Mouse (Mus musculus) hindbrain, postnatal 0 days (tissue): ENCODE data around the gene Mrgprh. TPM values are rescaled to one million over a fixed set of nuclear protein-coding genes. Genes with fewer than 3 reads are reported as not detected.
A peak's percentile ranks its signal among the peaks of the same experiment; 100 is the strongest.

Experiments
- ATAC-seq: fragments of 200-750 bp; cut with Nextera tagmentation; 2 replicates; pipeline ENCODE4 v1.8.0; 2017; ENCODE audit warnings: mild to moderate bottlenecking, moderate TSS enrichment, moderate library complexity
- DNase-seq: peaks from one replicate; pipeline ENCODE4 v3.0.0-alpha.2; 2015; ENCODE audit warnings: low spot score
- H3K27ac ChIP-seq: fragments of 300-500 bp; sonication (generic); 2 replicates; pipeline ENCODE4 v1.5.1; 2014; ENCODE audit warnings: mild to moderate bottlenecking
- H3K27me3 ChIP-seq: fragments of 300-500 bp; sonication (generic); 2 replicates; pipeline ENCODE4 v1.6.1; 2014; ENCODE audit warnings: low read length, mixed read lengths; ENCODE audit not compliant: insufficient read depth
- H3K36me3 ChIP-seq: fragments of 300-500 bp; sonication (generic); 2 replicates; pipeline ENCODE4 v1.6.1; 2014; ENCODE audit warnings: low read length, mixed read lengths; ENCODE audit not compliant: insufficient read depth
- H3K4me1 ChIP-seq: fragments of 300-500 bp; sonication (generic); 2 replicates; pipeline ENCODE4 v1.6.1; 2014; ENCODE audit warnings: antibody characterized with exemption, low read length, mixed read lengths; ENCODE audit not compliant: insufficient read depth
- H3K4me2 ChIP-seq: fragments of 300-500 bp; sonication (generic); 2 replicates; pipeline ENCODE4 v1.6.1; 2014; ENCODE audit warnings: low read depth, mild to moderate bottlenecking, low read length, moderate library complexity, mixed read lengths
- H3K4me3 ChIP-seq: fragments of 300-500 bp; sonication (generic); 2 replicates; pipeline ENCODE4 v1.5.1; 2014; ENCODE audit warnings: low read length
- H3K9ac ChIP-seq: fragments of 300-500 bp; sonication (generic); replicated peaks from 2 replicates; pipeline ENCODE4 v1.6.1; 2014; ENCODE audit warnings: mild to moderate bottlenecking, low read length, moderate library complexity, mixed read lengths
- H3K9me3 ChIP-seq: fragments of 300-500 bp; sonication (generic); 2 replicates; pipeline ENCODE4 v1.6.1; 2016; ENCODE audit warnings: low read length, mixed read lengths
- CTCF ChIP-seq: IDR thresholded peaks from 2 replicates; pipeline ENCODE4 v1.5.1; 2016; ENCODE audit warnings: antibody characterized with exemption, control low read depth, low read depth
- WGBS: fragments of 180-500 bp; shearing (Covaris S2); extraction: QIAGEN DNeasy Blood & Tissue Kit; methylation state at CpG from one replicate; pipeline ENCODE4 v1.1.7; 2014; 5-methylcytosine and 5-hydroxymethylcytosine counted together
- microRNA-seq, 2 experiments: library from miRNA; unstranded; fragments of <30 nt; microRNA quantifications; one replicate each; pipeline ENCODE4; 2016
- polyA plus RNA-seq: library from polyadenylated mRNA; unstranded; fragments of >200 nt; fragmentation: Nextera tagmentation; extraction: Ambion mirVana; gene quantifications from 2 replicates; pipeline ENCODE4 v1.2.1, GENCODE M21; 2015
- total RNA-seq: library from RNA; depleted of rRNA; stranded (reverse); fragments of >200 nt; gene quantifications from 2 replicates; pipeline ENCODE4 v1.2.3, GENCODE M21; 2014; rRNA removed

Mrgprh gene
- total and polyA plus RNA-seq, 2 experiments from 2014 or later: not detected

DNA sequence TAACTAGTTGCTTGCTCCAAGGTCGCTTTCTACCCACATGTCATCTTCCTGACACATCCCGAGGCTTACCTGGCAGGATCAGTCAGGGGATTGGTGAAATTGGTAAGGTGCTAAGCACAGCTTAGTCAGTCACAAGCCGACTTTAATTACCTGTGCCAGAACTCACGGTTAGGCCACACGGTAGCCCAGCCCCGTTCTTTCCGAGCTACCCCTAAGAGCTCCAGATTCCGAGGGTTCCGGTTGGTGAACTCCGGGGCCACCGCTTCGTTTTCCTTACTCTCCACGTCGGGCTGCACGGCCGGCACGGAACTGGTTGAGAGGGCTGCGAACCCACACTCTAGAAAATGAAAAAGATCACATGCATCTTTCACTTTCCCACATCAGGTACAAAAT lies 39.6 kb downstream of the Mrgprh start, which contains the start of gene Tcp1:
Tcp1 (plus strand) TSS at position 214 of the 393 bp plus-strand sequence.
- H3K36me3 ChIP-seq: peaks cover 32% of the 10 kb centered on the region
- ATAC-seq (peak; percentile 4; the same call in 1 of the 2 replicates), DNase-seq (peak; percentile 4)
- peak within 1 kb of the TSS; percentile 99 for H3K9ac ChIP-seq
- H3K4me1 ChIP-seq: 0 out of 2 replicates have a peak, but pooled peaks cover 6% of the 10 kb centered on the region
- WGBS: 1% methylated on average over 18 of the region's 18 CpGs
- peak within 1 kb of the TSS; percentile 94 for H3K4me2 ChIP-seq
- peak within 1 kb of the TSS; percentile 95 for H3K4me3 ChIP-seq
- H3K9me3 ChIP-seq: no peaks in the 10 kb centered on the region
- H3K27me3 ChIP-seq: no peaks in the 10 kb centered on the region
- H3K27ac ChIP-seq: peak within 1 kb of the TSS; percentile 93
- no peak for TF ChIP-seq CTCF

DNA sequence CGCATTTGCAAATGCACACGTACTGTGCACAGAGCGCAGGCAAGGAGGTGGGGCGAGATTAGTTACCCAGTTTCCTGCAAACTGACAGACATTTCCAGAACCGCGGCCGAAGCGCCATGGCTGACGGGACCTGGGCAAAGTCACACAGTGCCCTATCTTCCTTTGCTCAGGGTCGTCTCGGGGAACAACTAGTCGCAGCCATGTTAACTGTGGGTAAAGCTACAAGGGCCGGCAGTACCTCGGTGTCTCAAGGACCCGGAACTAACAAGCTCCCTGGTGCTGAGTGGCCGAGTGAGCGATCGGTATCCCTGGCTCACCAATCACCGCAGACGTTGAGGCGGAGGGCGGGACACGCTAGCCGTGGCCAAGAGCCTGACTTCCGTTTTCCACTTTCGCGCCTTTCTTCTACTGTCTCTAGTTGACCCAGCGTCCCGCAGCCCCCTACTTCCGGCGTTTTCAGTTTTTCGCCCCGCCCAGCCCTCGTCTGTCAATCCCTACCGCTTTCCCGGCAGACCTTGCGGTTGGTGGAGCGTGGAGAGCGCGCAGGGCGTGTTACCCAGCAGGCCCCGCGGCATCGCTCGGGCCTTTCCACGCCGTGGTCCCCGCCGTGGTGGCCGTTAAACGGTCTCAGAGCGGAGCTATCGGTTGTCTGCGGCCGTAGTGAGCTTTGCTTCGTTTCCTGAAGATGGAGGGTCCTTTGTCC lies 40.2 kb downstream of the Mrgprh start, which contains the start of gene Mrpl18:
Mrpl18 (minus strand) TSS at position 465 of the 703 bp plus-strand sequence.
- under 1% methylated on average over 56 of the region's 56 CpGs for WGBS
- no peak for TF ChIP-seq CTCF

DNA sequence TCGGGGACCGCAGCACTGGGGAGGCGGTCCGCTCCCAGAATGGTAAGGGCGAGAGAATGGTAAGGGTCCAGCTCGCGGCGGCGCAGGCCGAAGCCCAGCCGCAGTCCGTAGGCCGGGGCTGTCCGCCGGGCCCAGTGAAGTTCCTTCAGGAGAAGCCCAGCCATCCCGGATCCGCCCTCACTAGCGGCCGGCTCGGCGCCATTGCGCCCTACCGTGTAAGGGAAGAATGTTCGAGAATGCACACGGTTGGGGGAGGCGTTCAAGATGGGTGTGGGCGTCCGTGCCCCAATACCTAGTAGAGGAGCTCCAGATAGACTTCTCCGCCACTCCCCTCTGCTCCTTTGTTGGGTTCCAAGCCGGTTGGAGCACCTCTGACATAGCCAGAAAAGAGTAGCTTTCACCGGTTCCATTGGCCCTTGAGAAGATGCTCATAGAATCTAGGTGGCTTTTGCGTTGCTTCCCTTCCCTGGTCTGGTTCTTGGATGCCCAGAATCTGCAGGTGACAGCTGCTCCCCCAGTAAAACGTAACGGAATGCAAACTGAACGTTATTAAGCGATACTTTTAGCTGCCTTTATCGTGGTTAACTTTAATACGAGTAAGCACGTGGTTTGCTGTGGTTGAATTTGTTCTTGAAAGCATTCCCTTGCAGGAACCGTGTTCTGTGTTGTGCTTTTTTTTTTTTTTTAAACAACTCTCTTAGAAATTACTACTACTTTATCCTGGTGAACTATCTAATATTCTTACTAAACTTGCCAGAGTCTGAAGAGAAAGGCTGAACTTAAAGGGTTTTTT lies 41.0 kb downstream of the Mrgprh start:
- under 1% methylated on average over 40 of the region's 40 CpGs for WGBS
- Histone ChIP-seq H3K4me1 (0 out of 2 replicates have a peak, but pooled peaks cover 6% of the 10 kb centered on the region), H3K36me3 (peaks cover 35% of the 10 kb centered on the region), H3K27ac (peak overlapping the region; percentile 93), H3K27me3 (no peaks in the 10 kb centered on the region), H3K9ac (peak overlapping the region; percentile 99), H3K4me2 (peak overlapping the region; percentile 94), H3K4me3 (peak overlapping the region; percentile 95), H3K9me3 (no peaks in the 10 kb centered on the region)
- no peak for TF ChIP-seq CTCF
- DNase-seq (peak; percentile 33), ATAC-seq (peak; percentile 52)

More for the DNA sequence above, 40.2 kb downstream of the Mrgprh start, which contains the start of gene Mrpl18:
- ATAC-seq: peak; percentile 99
- H3K27me3 ChIP-seq: no peaks in the 10 kb centered on the region
- H3K36me3 ChIP-seq: peaks cover 33% of the 10 kb centered on the region
- H3K4me2 ChIP-seq: peak within 1 kb of the TSS; percentile 94
- no peaks in the 10 kb centered on the region for H3K9me3 ChIP-seq
- 0 out of 2 replicates have a peak, but pooled peaks cover 6% of the 10 kb centered on the region for H3K4me1 ChIP-seq
- peak within 1 kb of the TSS; percentile 95 for H3K4me3 ChIP-seq
- H3K9ac ChIP-seq: peak within 1 kb of the TSS; percentile 99
- DNase-seq: peak; percentile 100
- H3K27ac ChIP-seq: peak within 1 kb of the TSS; percentile 93

DNA sequence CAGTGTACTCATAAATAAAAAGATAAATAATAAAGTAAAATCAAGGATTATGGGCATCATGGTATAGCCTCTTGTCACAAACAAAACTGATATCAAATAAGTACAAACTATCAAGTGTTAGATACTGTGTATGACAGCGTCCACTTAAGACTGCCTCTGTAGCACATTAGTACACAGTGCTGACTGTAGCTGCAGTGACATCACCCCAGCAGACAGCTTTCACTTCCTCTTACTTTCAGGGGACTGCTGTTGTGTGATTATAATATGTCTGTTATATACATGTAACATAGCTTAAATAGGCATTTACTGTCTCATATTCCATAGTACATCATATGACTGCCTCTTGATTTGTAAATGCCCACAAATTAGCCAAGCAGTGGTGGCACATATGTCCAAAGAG lies 45.2 kb downstream of the Mrgprh start:
- TF ChIP-seq CTCF: no peak
- Histone ChIP-seq H3K27me3 (no peaks in the 10 kb centered on the region), H3K9me3 (no peaks in the 10 kb centered on the region), H3K4me1 (no peaks in the 10 kb centered on the region), H3K36me3 (peaks cover 63% of the 10 kb centered on the region), H3K27ac (no peak overlapping the region), H3K4me2 (no peak overlapping the region), H3K4me3 (no peak overlapping the region), H3K9ac (no peak overlapping the region)
- DNase-seq (no peak), ATAC-seq (no peak)
- whole genome bisulfite sequencing: 93% methylated on average over 1 of the region's 1 CpGs

DNA sequence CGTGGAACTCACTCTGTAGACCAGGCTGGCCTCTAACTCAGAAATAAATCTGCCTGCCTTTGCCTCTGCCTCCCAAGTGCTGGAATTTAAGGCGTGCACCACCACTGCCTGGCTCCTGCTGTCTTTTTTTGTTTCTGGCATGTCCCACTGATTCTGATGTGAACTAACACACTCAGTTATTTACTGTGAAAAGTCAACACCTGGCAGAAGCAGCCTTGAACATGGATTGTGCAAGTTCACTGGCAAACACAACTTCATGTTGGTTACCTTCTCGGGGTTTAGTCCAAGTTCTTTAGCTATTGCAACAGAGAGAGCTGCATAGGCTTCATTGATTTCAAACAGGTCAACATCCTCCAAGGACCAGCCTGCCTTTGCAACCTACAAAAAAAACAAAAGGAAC lies 49.2 kb downstream of the Mrgprh start:
- no peaks in the 10 kb centered on the region for H3K27me3 ChIP-seq
- H3K4me3 ChIP-seq: no peak overlapping the region
- no peaks in the 10 kb centered on the region for H3K4me1 ChIP-seq
- H3K36me3 ChIP-seq: peaks cover 60% of the 10 kb centered on the region
- ATAC-seq (no peak), DNase-seq (no peak)
- no peak overlapping the region for H3K4me2 ChIP-seq
- H3K27ac ChIP-seq: no peak overlapping the region
- H3K9me3 ChIP-seq: no peaks in the 10 kb centered on the region
- no peak overlapping the region for H3K9ac ChIP-seq
- TF ChIP-seq CTCF: no peak
- WGBS: 89% methylated on average over 3 of the region's 3 CpGs

DNA sequence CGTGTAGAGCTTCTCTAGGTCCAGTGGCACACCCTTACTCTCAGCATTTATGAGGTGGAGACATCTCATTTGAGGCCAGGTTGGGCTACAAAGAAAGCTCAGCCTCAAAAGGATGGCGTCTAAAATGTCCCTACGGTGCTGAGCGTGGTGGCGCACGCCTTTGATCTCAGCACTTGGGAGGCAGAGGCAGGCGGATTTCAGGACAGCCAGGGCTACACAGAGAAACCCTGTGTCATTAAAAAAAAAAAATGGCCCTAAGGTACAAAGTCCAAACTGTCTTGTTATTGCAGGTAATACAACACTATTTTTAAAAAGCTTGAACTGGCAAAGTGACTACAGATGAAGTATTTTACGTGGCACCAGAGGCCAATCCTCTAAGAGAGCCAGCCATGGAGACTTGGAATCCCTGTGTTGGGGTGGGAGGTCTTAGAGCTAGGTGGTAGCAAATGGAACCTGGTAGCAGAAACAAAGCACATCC lies 49.9 kb downstream of the Mrgprh start:
- H3K27me3 ChIP-seq: no peaks in the 10 kb centered on the region
- no peak for DNase-seq
- TF ChIP-seq CTCF: no peak

More for the DNA sequence above, 49.9 kb downstream of the Mrgprh start:
- H3K9ac ChIP-seq: no peak overlapping the region
- no peaks in the 10 kb centered on the region for H3K4me1 ChIP-seq
- no peak overlapping the region for H3K4me3 ChIP-seq
- 88% methylated on average over 8 of the region's 8 CpGs for WGBS
- no peak for ATAC-seq
- no peaks in the 10 kb centered on the region for H3K9me3 ChIP-seq
- no peak overlapping the region for H3K27ac ChIP-seq
- no peak overlapping the region for H3K4me2 ChIP-seq
- H3K36me3 ChIP-seq: peaks cover 53% of the 10 kb centered on the region

Small RNA genes lying within 50 kb of the gene (microRNA-seq; reads per million reads assigned to microRNA genes)
- gene Gm24085: 0 reads per million in 2 experiments

Other genes starting within 250 kb of the Mrgprh start
- 0.10 TPM in 1 of 2 replicates, not detected in the other for gene Slc22a1, start 200.2 kb upstream of the Mrgprh start, total RNA-seq
- gene Slc22a1, start 200.2 kb upstream of the Mrgprh start, polyA plus RNA-seq: 0.19 and 0.26 TPM in 2 replicates
- gene Igf2r, start 106.4 kb upstream of the Mrgprh start, total RNA-seq: 30.7 and 30.9 TPM in 2 replicates
- gene Igf2r, start 106.4 kb upstream of the Mrgprh start, polyA plus RNA-seq: 4.2 and 4.7 TPM in 2 replicates
- 0.10 TPM in 1 of 2 replicates, not detected in the other for gene Mas1, start 7.9 kb upstream of the Mrgprh start, total RNA-seq
- gene Mas1, start 7.9 kb upstream of the Mrgprh start, polyA plus RNA-seq: 0.19 and 0.32 TPM in 2 replicates
- gene Pnldc1, start 34.2 kb downstream of the Mrgprh start, total RNA-seq: 0.94 and 2.4 TPM in 2 replicates
- gene Pnldc1, start 34.2 kb downstream of the Mrgprh start, polyA plus RNA-seq: 1.8 and 2.0 TPM in 2 replicates
- 310 and 510 TPM in 2 replicates for gene Tcp1, start 39.7 kb downstream of the Mrgprh start, total RNA-seq
- 350 TPM in 2 replicates for gene Tcp1, start 39.7 kb downstream of the Mrgprh start, polyA plus RNA-seq
- gene Mrpl18, start 40.3 kb downstream of the Mrgprh start, total RNA-seq: 34.1 and 46.9 TPM in 2 replicates
- gene Mrpl18, start 40.3 kb downstream of the Mrgprh start, polyA plus RNA-seq: 116 and 123 TPM in 2 replicates
- 0.36 and 0.94 TPM in 2 replicates for gene Acat3, start 64.6 kb downstream of the Mrgprh start, total RNA-seq
- gene Acat3, start 64.6 kb downstream of the Mrgprh start, polyA plus RNA-seq: 0.75 and 0.91 TPM in 2 replicates
- 155 and 161 TPM in 2 replicates for gene Acat2, start 84.7 kb downstream of the Mrgprh start, total RNA-seq
- 212 and 215 TPM in 2 replicates for gene Acat2, start 84.7 kb downstream of the Mrgprh start, polyA plus RNA-seq
- 48.9 and 54.2 TPM in 2 replicates for gene Wtap, start 118.1 kb downstream of the Mrgprh start, total RNA-seq
- gene Wtap, start 118.1 kb downstream of the Mrgprh start, polyA plus RNA-seq: 123 and 126 TPM in 2 replicates
- gene Sod2, start 130.8 kb downstream of the Mrgprh start, total RNA-seq: 229 and 295 TPM in 2 replicates
- 149 and 155 TPM in 2 replicates for gene Sod2, start 130.8 kb downstream of the Mrgprh start, polyA plus RNA-seq
- gene Gpr31b, start 176.3 kb downstream of the Mrgprh start, total RNA-seq: 0.73 TPM in 1 of 2 replicates, not detected in the other
- not detected in 2 replicates for gene Gpr31b, start 176.3 kb downstream of the Mrgprh start, polyA plus RNA-seq
- 0.18 TPM in 1 of 2 replicates, not detected in the other for gene Tcp10b, start 185.1 kb downstream of the Mrgprh start, total RNA-seq
- 0.28 and 0.31 TPM in 2 replicates for gene Tcp10b, start 185.1 kb downstream of the Mrgprh start, polyA plus RNA-seq